Mouse (Mus musculus) cerebellum, adult 2 months (tissue): ENCODE measurements around the gene Csrp1.

Experiments used
- CTCF ChIP-seq: fragments of 200-500 bp; IDR thresholded peaks from 2 replicates; pipeline ENCODE4 v1.5.1; 2011; ENCODE audit warnings: low read depth, mild to moderate bottlenecking, control low read depth, low read length, moderate library complexity, borderline replicate concordance; ENCODE audit not compliant: insufficient read depth
- POLR2A ChIP-seq: fragments of 200-500 bp; IDR thresholded peaks from 2 replicates; pipeline ENCODE4 v1.6.1; 2011; ENCODE audit warnings: low read length, control low read depth, borderline replicate concordance; ENCODE audit not compliant: insufficient read depth

- 0 out of 2 replicates have a peak, but pooled peaks have one; percentile 9 for TF ChIP-seq CTCF
- TF ChIP-seq POLR2A: no peak
Measured at GRCm38 (mm10) chr1:135675449-135676129, 44.3 kb upstream of the Csrp1 start.
